Mouse (Mus musculus) MEL (cell line): ENCODE data around the gene Tubb1.

ENCODE experiments used
- CTCF ChIP-seq, 3 experiments: IDR thresholded peaks in 2 of 3; conservative IDR thresholded peaks in 1 of 3; 2 replicates each; pipeline ENCODE4 v1.5.1; 2011 to 2012; ENCODE audit warnings: low read length in 3 of 3, low read depth in 2 of 3, mild to moderate bottlenecking in 2 of 3, improper control_type of control experiment in 1 of 3, inconsistent platforms in 1 of 3, mixed read lengths in 1 of 3, moderate library complexity in 1 of 3; ENCODE audit not compliant: control insufficient read depth in 1 of 3, insufficient read depth in 1 of 3, poor library complexity in 1 of 3, severe bottlenecking in 1 of 3
- E2F4 ChIP-seq: IDR thresholded peaks from 2 replicates; pipeline ENCODE4 v1.6.1; 2011; ENCODE audit warnings: low read depth, low read length, improper control_type of control experiment, borderline replicate concordance
- GATA1 ChIP-seq: IDR thresholded peaks from 2 replicates; pipeline ENCODE4 v1.6.1; 2011; ENCODE audit warnings: low read depth, low read length, improper control_type of control experiment
- JUND ChIP-seq: IDR thresholded peaks from 2 replicates; pipeline ENCODE4 v1.6.1; 2011; ENCODE audit warnings: low read depth, mild to moderate bottlenecking, improper control_type of control experiment, low read length
- NRF1 ChIP-seq: IDR thresholded peaks from 2 replicates; pipeline ENCODE4 v1.6.1; 2014; ENCODE audit warnings: low read depth, mild to moderate bottlenecking, inconsistent platforms, low read length, improper control_type of control experiment, moderate library complexity; ENCODE audit not compliant: poor library complexity, insufficient read depth, severe bottlenecking
- ZNF384 ChIP-seq: IDR thresholded peaks from 2 replicates; pipeline ENCODE4 v1.6.1; 2012; ENCODE audit warnings: low read depth, mild to moderate bottlenecking, inconsistent platforms, low read length, improper control_type of control experiment

DNA sequence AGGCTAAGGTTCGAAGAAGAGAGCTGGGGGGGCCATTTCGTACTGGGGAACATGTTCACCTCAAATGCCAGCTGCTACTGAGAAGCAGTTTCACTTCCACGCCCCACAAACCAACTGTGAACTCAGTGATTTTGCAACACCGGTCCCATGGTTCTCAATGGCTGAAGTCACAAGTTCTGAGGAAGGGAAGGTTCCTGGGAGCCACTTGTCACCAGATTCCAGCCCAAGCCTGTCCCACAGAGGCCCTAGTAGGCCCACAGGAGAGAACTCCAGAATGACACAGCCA, 12.9 kb upstream of the Tubb1 start:
- TF ChIP-seq E2F4 (no peak), CTCF (IDR thresholded peaks at IDR 0.05 in 2 of 3, conservative IDR thresholded peaks at IDR 0.05 in 1 of 3; ENCODE audit: control insufficient read depth in 1 of 3, insufficient read depth in 1 of 3, low read depth in 2 of 3, low read length in 3 of 3, poor library complexity in 1 of 3, severe bottlenecking in 1 of 3) (no peak), NRF1 (no peak), GATA1 (no peak), JUND (no peak), ZNF384 (no peak)
